Mouse (Mus musculus): Measurements from ENCODE around the gene Eno1.

DNA sequence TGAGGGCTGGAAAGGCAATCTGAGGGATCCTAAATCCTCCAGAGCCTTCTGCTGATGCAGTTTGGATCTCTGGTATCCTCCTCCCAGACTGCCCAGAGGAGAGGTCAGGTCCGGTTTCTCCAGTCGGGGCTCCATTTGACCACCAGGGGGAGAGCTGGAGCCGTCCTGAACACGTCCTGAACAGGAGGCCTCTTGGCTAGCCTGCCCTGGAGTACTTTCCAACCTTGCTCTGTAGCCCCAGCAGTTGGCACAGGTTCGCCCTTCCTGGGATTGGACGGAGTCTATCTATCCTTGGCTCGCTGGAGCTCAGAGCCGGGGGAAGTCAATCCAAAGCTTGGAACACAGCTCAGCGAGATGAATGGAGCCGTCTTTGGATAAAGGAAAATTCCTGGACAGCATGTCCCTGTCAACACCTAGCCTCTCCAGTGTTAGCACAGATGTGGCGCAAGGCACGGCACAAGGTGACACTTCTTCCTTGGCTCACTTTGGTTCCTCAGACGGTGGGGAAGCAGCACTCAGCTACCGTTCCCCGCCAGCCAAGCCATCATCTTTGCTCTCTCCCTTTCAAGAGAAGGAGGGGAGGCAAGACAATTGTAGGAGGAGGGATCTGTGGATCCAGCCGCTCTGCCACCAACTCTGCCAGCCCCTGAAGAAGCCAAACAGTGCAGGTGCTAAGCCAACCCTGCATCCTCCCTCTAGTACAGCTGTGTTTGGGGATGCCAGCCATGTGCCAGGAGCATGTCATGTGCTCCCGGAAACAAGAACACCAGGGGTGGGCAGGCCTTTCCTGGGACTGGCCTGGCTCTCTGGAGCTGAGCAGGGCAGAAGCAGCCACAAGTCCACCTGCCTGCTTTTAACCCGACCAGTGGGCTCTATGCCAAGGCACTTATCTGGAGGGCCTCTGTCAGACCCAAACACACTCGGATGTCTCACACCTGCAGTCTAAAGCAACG, 21.0 kb downstream of the Eno1 start:
- TF ChIP-seq POLR2A (IDR thresholded peaks at IDR 0.05; ENCODE audit: extremely low read depth, insufficient read depth, low read length) (no peak), CTCF (IDR thresholded peaks at IDR 0.05; ENCODE audit: low read depth, low read length) (peak; percentile 95)

All from liver, adult 2 months (tissue).